Mouse (Mus musculus) neural tube, postnatal 0 days (tissue): ENCODE results near the gene Zfp606. TPM values are rescaled to one million over a fixed set of nuclear protein-coding genes. Genes with fewer than 3 reads are reported as not detected.

Source experiments
- polyA plus RNA-seq: library from polyadenylated mRNA; unstranded; fragments of >200 nt; fragmentation: Nextera tagmentation; extraction: Ambion mirVana; gene quantifications from 2 replicates; pipeline ENCODE4 v1.2.1, GENCODE M21; 2015

Gene Zfp606
- 16.8 TPM in 2 replicates for polyA plus RNA-seq

GRCm38 (mm10) chr7:12478158-12479008 is at the start of gene Zfp606:
TSS of gene Zfp606 (plus strand) at chr7:12478293.

DNA sequence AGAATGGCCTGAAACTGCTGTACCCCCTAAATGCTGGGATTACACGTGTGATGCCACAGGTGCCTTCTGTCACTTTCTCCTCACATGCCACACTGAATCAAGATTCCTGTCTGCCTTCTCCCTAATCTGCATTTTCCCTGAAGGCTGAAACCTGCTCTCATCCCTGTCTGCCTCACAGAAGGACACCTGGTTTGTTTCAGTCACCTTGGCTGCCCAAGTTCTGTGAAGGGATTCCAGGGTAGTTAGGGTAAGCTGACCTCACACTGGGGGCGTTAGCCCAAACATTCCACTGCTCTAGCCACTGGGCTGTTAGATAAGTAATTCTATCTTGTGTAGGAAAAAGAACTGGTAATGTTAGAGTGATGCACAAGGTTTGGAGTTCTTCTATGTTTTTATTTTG is 34.1 kb downstream of the Zfp606 start, which contains the start of gene 2900092C05Rik:
Gene 2900092C05Rik (plus strand): TSS at position 301 of the 400 bp plus-strand sequence.

Other genes starting within 250 kb of the Zfp606 start
- not detected in 2 replicates for gene Vmn1r81, start 210.0 kb upstream of the Zfp606 start, polyA plus RNA-seq
- not detected in 2 replicates for gene Vmn1r82, start 177.9 kb upstream of the Zfp606 start, polyA plus RNA-seq
- not detected in 2 replicates for gene Vmn1r83, start 148.8 kb upstream of the Zfp606 start, polyA plus RNA-seq
- not detected in 2 replicates for gene Vmn1r84, start 109.0 kb upstream of the Zfp606 start, polyA plus RNA-seq
- 6.9 and 7.3 TPM in 2 replicates for gene Zfp551, start 55.5 kb upstream of the Zfp606 start, polyA plus RNA-seq
- not detected in 2 replicates for gene 2900092C05Rik, start 34.2 kb downstream of the Zfp606 start, polyA plus RNA-seq
- 0.01 TPM in 1 of 2 replicates, not detected in the other for gene Vmn2r53, start 130.5 kb downstream of the Zfp606 start, polyA plus RNA-seq
- not detected in 2 replicates for gene Vmn2r54, start 162.0 kb downstream of the Zfp606 start, polyA plus RNA-seq
- gene Vmn2r55, start 206.7 kb downstream of the Zfp606 start, polyA plus RNA-seq: not detected in 2 replicates